Mouse (Mus musculus) cerebellum, adult (tissue): ENCODE results near the gene Ssxb10.
"Not testable (repeated sequence)": the region's sequence is repeated elsewhere in the genome, so short reads cannot be mapped to it uniquely, and the experiment has no call there.

Experiments used
- ATAC-seq: cut with Nextera tagmentation; 2 replicates; pipeline ENCODE4 v1.9.2; 2017; ENCODE audit warnings: mild to moderate bottlenecking, moderate library complexity, mixed read lengths; ENCODE audit not compliant: insufficient number of reproducible peaks, low FRiP score, low TSS enrichment

Gene Ssxb10

DNA sequence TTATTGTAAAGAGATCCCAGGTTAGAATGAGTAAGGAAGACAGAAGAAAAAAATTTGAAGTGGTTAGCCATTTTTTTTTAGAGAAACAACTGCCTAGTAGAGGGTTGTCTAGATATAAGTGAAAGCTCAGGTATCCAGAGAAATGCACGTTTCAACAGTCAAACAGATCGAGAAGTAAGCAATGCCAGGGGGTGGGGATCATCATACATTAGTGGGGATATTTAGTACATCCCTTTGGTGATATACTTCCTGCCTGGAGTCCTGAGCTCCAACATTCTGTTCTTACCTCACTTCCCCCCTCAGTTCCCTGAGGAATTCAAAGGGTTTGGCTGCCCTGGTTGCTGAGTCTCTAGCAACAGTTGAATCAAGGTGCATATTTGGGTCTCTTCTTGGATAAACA lies at the start of gene Ssxb10:
Gene Ssxb10 (plus strand): TSS at position 301 of the 400 bp plus-strand sequence.
- no peak for ATAC-seq

DNA sequence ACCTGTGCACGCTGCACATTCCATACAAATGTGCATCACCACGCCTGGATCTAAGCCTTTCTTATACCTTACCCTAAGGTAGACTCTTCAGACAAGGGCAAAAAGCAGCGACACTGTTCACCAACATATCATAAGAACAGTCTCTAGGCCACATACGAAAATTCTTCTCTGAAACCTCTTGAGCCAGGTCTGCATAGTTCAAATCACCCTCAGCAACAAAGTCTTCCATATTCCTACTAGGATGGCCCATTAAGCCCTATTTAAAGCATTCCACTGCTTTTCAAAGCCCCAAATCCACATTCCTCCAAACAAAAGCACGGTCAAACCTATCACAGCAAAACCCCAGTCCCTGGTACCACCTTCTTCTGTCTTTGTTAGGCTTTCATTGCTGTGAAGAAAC lies 38.6 kb upstream of the Ssxb10 start:
- ATAC-seq = no peak

DNA sequence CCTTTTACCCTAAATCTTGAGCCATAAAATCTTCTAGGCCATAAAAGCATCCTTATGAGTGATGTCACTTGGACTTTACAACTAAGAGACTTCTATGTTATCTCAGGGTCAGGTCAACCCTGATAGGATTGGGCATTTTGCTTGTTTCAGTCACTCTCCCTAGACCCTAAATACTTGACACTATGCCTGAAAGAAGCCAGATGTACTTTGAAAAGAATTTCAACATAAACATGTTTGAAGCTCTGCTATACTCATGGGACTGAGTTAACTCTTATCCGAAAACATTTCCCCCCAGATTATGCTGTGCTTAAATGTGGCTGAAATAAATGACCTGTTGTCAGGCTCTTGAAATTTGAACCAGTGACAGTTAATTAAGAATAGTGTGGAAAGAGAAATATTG lies 17.9 kb upstream of the Ssxb10 start:
- ATAC-seq = no peak

DNA sequence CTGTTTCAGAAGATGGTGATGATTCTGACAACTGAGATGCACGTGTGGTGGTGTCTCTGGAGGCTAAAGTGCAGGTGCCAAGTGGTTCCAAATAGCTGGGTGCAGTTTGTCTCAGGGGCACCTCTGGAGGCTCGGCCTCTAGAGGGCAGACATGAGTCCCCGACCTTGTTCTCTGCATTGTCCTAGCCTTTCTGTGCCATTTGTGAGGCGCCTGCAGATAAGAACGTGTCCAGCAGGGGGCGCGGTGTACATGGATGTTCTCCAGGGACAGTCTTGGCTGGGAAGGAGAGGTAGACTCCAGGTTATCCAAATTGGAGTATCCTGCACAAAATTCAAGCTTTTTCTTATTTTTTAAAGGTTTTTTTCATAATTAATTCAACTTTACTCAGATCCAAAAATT lies 12.3 kb upstream of the Ssxb10 start:
- ATAC-seq = not testable (repeated sequence)

DNA sequence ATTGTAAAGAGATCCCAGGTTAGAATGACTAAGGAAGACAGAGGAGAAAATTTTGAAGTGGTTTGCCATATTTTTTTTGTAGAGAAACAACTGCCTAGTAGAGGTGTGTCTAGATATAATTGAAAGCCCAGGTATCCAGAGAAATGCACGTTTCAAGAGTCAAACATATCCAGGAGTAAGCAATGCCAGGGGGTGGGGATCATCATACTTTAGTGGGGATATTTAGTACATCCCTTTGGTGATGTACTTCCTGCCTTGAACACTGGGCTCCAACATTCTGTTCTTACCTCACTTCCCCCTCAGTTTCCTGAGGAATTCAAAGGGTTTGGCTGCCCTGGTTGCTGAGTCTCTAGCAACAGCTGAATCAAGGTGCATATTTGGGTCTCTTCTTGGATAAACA lies 39.5 kb downstream of the Ssxb10 start, which contains the start of gene Ssxb9:
Gene Ssxb9 (plus strand): TSS at position 301 of the 400 bp plus-strand sequence.
- not testable (repeated sequence) for ATAC-seq
